Mouse (Mus musculus) brain, adult 10 weeks (tissue): ENCODE data around the gene Cldn34c2. TPM values are rescaled to one million over a fixed set of nuclear protein-coding genes. Genes with fewer than 3 reads are reported as not detected.

ENCODE experiments used
- polyA plus RNA-seq: library from polyadenylated mRNA; stranded (reverse); fragments of 350-450 nt; fragmentation: Illumina TruSeq; extraction: RNeasy Lipid Tissue Mini Kit (QIAGEN cat#74804); gene quantifications from one replicate; pipeline ENCODE4 v1.2.3, GENCODE M21; 2015; ENCODE audit warnings: low read depth, low replicate concordance

Gene Cldn34c2
- polyA plus RNA-seq, result not detected

DNA sequence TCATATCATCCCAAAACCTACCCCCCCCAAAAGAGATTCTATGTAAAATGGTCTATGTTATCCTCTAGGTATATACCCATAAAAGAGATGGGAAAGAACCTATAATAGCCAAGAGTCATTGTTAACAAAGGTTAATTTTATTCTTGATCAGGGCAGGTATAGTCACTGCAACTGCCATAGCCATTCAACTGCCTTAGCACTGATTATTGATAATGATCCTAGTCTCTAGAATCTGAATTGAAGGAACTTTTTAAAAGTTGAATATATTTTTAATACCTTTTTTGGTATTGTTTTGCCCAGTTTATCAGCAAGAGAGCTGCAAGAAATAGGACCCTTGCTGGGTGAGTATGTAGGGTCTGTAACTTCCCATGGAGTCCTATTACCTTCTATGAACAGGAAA, at the start of gene Cldn34c2:
Gene Cldn34c2 (plus strand): TSS at position 301 of the 400 bp plus-strand sequence.

Other genes starting within 250 kb of the Cldn34c2 start
- not detected for gene Gm17467, start 123.1 kb downstream of the Cldn34c2 start, polyA plus RNA-seq
- not detected for gene Cldn34c3, start 212.0 kb downstream of the Cldn34c2 start, polyA plus RNA-seq